Mouse (Mus musculus) gastrocnemius, postnatal 4 days (tissue): Measurements from ENCODE around the gene Rbm19. TPM values are rescaled to one million over a fixed set of nuclear protein-coding genes. Genes with fewer than 3 reads are reported as not detected.

ENCODE experiments used
- DNase-seq, 2 experiments: peaks; one replicate each; pipeline ENCODE4 v3.0.0; 2021 to 2022; ENCODE audit warnings: low spot score in 2 of 2, mixed read lengths in 2 of 2
- total RNA-seq, 2 experiments: library from RNA; stranded (reverse); gene quantifications; 2 replicates each; pipeline ENCODE4 v1.2.3; 2021

Rbm19 gene
- total RNA-seq, 2 experiments from 2014 or later = 21.8 to 25.6 TPM

- no peak for DNase-seq
Measured at GRCm38 (mm10) chr5:120131600-120131999, 15.3 kb downstream of the Rbm19 start.

- DNase-seq = peak in 1 of 2 experiments; percentile 42
Measured at GRCm38 (mm10) chr5:120134000-120134399, 17.7 kb downstream of the Rbm19 start.

- no peak for DNase-seq
Measured at GRCm38 (mm10) chr5:120135337-120135736, 19.1 kb downstream of the Rbm19 start.

GRCm38 (mm10) chr5:120135823-120136222 is 19.6 kb downstream of the Rbm19 start:
- DNase-seq = no peak

GRCm38 (mm10) chr5:120136236-120136675 is 20.0 kb downstream of the Rbm19 start:
- no peak for DNase-seq

GRCm38 (mm10) chr5:120137038-120137437 is 20.8 kb downstream of the Rbm19 start:
- DNase-seq = no peak

- DNase-seq = no peak
Measured at GRCm38 (mm10) chr5:120137846-120138245, 21.6 kb downstream of the Rbm19 start.

GRCm38 (mm10) chr5:120138406-120138805 is 22.1 kb downstream of the Rbm19 start:
- DNase-seq = no peak

- peak in 1 of 2 experiments; percentile 27 for DNase-seq
Measured at GRCm38 (mm10) chr5:120139224-120139623, 23.0 kb downstream of the Rbm19 start.

- no peak for DNase-seq
Measured at GRCm38 (mm10) chr5:120143941-120144340, 27.7 kb downstream of the Rbm19 start.

GRCm38 (mm10) chr5:120145371-120146050 is 29.2 kb downstream of the Rbm19 start:
- no peak for DNase-seq

- DNase-seq = peak; percentile 29 to 45
Measured at GRCm38 (mm10) chr5:120146051-120146385, 29.8 kb downstream of the Rbm19 start.

- DNase-seq = no peak
Measured at GRCm38 (mm10) chr5:120146909-120147308, 30.6 kb downstream of the Rbm19 start.

- no peak for DNase-seq
Measured at GRCm38 (mm10) chr5:120148246-120148645, 32.0 kb downstream of the Rbm19 start.

- DNase-seq = no peak
Measured at GRCm38 (mm10) chr5:120151145-120151544, 34.9 kb downstream of the Rbm19 start.

GRCm38 (mm10) chr5:120153140-120153539 is 36.9 kb downstream of the Rbm19 start:
- no peak for DNase-seq

- DNase-seq = no peak
Measured at GRCm38 (mm10) chr5:120155672-120156071, 39.4 kb downstream of the Rbm19 start.

- DNase-seq = peak in 1 of 2 experiments; percentile 36
Measured at GRCm38 (mm10) chr5:120156166-120156909, 40.1 kb downstream of the Rbm19 start.

GRCm38 (mm10) chr5:120157115-120157514 is 40.9 kb downstream of the Rbm19 start:
- no peak for DNase-seq

GRCm38 (mm10) chr5:120158476-120158875 is 42.2 kb downstream of the Rbm19 start:
- no peak for DNase-seq

GRCm38 (mm10) chr5:120160923-120161658 is 44.8 kb downstream of the Rbm19 start:
- no peak for DNase-seq

GRCm38 (mm10) chr5:120162689-120163088 is 46.4 kb downstream of the Rbm19 start:
- no peak for DNase-seq
